Mouse (Mus musculus) stomach, postnatal 0 days (tissue): ENCODE measurements around the gene Plekhh1. TPM values are rescaled to one million over a fixed set of nuclear protein-coding genes. Genes with fewer than 3 reads are reported as not detected.

Source experiments
- ATAC-seq: fragments of 200-750 bp; cut with Nextera tagmentation; 2 replicates; pipeline ENCODE4 v1.8.0; 2017; ENCODE audit not compliant: low FRiP score, low TSS enrichment
- DNase-seq: peaks from one replicate; pipeline ENCODE4 v3.0.0-alpha.2; 2016; ENCODE audit warnings: low spot score
- H3K27ac ChIP-seq: fragments of 300-500 bp; sonication (generic); replicated peaks from 2 replicates; pipeline ENCODE4 v1.5.1; 2014; ENCODE audit warnings: mild to moderate bottlenecking, control low read depth
- H3K27me3 ChIP-seq: fragments of 300-500 bp; sonication (generic); 2 replicates; pipeline ENCODE4 v1.6.1; 2014; ENCODE audit warnings: low read length; ENCODE audit not compliant: control insufficient read depth, insufficient read depth
- H3K36me3 ChIP-seq: fragments of 300-500 bp; sonication (generic); 2 replicates; pipeline ENCODE4 v1.6.1; 2014; ENCODE audit warnings: low read length, mixed read lengths; ENCODE audit not compliant: control insufficient read depth, insufficient read depth
- H3K4me1 ChIP-seq: fragments of 300-500 bp; sonication (generic); replicated peaks from 2 replicates; pipeline ENCODE4 v1.6.1; 2014; ENCODE audit warnings: antibody characterized with exemption; ENCODE audit not compliant: control insufficient read depth, insufficient read depth
- H3K4me2 ChIP-seq: fragments of 300-500 bp; sonication (generic); replicated peaks from 2 replicates; pipeline ENCODE4 v1.6.1; 2014; ENCODE audit warnings: low read depth, mild to moderate bottlenecking, control low read depth, moderate library complexity
- H3K4me3 ChIP-seq: fragments of 300-500 bp; sonication (generic); 2 replicates; pipeline ENCODE4 v1.5.1; 2014; ENCODE audit warnings: low read depth, low read length, control low read depth
- H3K9ac ChIP-seq: fragments of 300-500 bp; sonication (generic); 2 replicates; pipeline ENCODE4 v1.6.1; 2014; ENCODE audit warnings: mild to moderate bottlenecking, low read length, control low read depth, mixed read lengths
- H3K9me3 ChIP-seq: fragments of 300-500 bp; sonication (generic); 2 replicates; pipeline ENCODE4 v1.6.1; 2016; ENCODE audit warnings: low read length; ENCODE audit not compliant: control insufficient read depth
- CTCF ChIP-seq: IDR thresholded peaks from 2 replicates; pipeline ENCODE4 v1.5.1; 2016; ENCODE audit warnings: antibody characterized with exemption, low read depth, mild to moderate bottlenecking, moderate library complexity
- EP300 ChIP-seq: optimal IDR thresholded peaks from 2 replicates; pipeline ENCODE3; 2016; ENCODE audit warnings: antibody characterized with exemption
- WGBS: fragments of 180-500 bp; shearing (Covaris S2); extraction: QIAGEN DNeasy Blood & Tissue Kit; methylation state at CpG from one replicate; pipeline ENCODE4 v1.1.7; 2014; 5-methylcytosine and 5-hydroxymethylcytosine counted together
- polyA plus RNA-seq: library from polyadenylated mRNA; unstranded; fragments of >200 nt; fragmentation: Nextera tagmentation; extraction: Ambion mirVana; gene quantifications from 2 replicates; pipeline ENCODE4 v1.2.1, GENCODE M21; 2015

Gene Plekhh1
- polyA plus RNA-seq, 1 experiment from 2014 or later: 6.1 TPM

- H3K27me3 ChIP-seq: no peaks in the 10 kb centered on the region
- H3K9ac ChIP-seq: no peak overlapping the region
- H3K4me2 ChIP-seq: no peak overlapping the region; the same call in 1 of the 2 replicates
- H3K27ac ChIP-seq: peak overlapping the region; percentile 75
- ATAC-seq (peak; percentile 62), DNase-seq (peak; percentile 58)
- H3K36me3 ChIP-seq: no peaks in the 10 kb centered on the region
- WGBS: 45% methylated on average over 8 of the region's 8 CpGs
- H3K4me1 ChIP-seq: no peaks in the 10 kb centered on the region
- H3K4me3 ChIP-seq: no peak overlapping the region
- no peaks in the 10 kb centered on the region for H3K9me3 ChIP-seq
- no peak for TF ChIP-seq CTCF
- TF ChIP-seq EP300: no peak
These were observed 10.7 kb downstream of the Plekhh1 start for GRCm38 (mm10) chr12:79039708-79040107.

GRCm38 (mm10) chr12:79040201-79040827, 11.4 kb downstream of the Plekhh1 start:
- no peak overlapping the region for H3K9ac ChIP-seq
- DNase-seq: peak; percentile 58
- peak; percentile 43 for ATAC-seq
- H3K4me2 ChIP-seq: no peak overlapping the region; the same call in 1 of the 2 replicates
- no peak overlapping the region for H3K4me3 ChIP-seq
- no peaks in the 10 kb centered on the region for H3K9me3 ChIP-seq
- TF ChIP-seq CTCF (no peak), EP300 (no peak)
- H3K36me3 ChIP-seq: no peaks in the 10 kb centered on the region
- no peaks in the 10 kb centered on the region for H3K4me1 ChIP-seq
- no peaks in the 10 kb centered on the region for H3K27me3 ChIP-seq
- 77% methylated on average over 11 of the region's 11 CpGs for WGBS
- peak overlapping the region; percentile 75 for H3K27ac ChIP-seq

GRCm38 (mm10) chr12:79041436-79041835, 12.5 kb downstream of the Plekhh1 start:
- ATAC-seq (peak; percentile 90), DNase-seq (peak; percentile 28)
- Histone ChIP-seq H3K4me3 (no peak overlapping the region), H3K9me3 (no peaks in the 10 kb centered on the region), H3K36me3 (no peaks in the 10 kb centered on the region), H3K9ac (no peak overlapping the region), H3K27ac (peak overlapping the region; percentile 75), H3K4me2 (no peak overlapping the region), H3K4me1 (no peaks in the 10 kb centered on the region), H3K27me3 (no peaks in the 10 kb centered on the region)
- TF ChIP-seq CTCF: no peak
- peak; percentile 49 for TF ChIP-seq EP300

- no peak overlapping the region for H3K4me2 ChIP-seq
- H3K27me3 ChIP-seq: no peaks in the 10 kb centered on the region
- no peaks in the 10 kb centered on the region for H3K36me3 ChIP-seq
- no peaks in the 10 kb centered on the region for H3K4me1 ChIP-seq
- H3K4me3 ChIP-seq: no peak overlapping the region
- DNase-seq (no peak), ATAC-seq (no peak)
- no peak overlapping the region for H3K9ac ChIP-seq
- 76% methylated on average over 8 of the region's 8 CpGs for WGBS
- no peak for TF ChIP-seq EP300
- no peak for TF ChIP-seq CTCF
- no peak overlapping the region for H3K27ac ChIP-seq
- H3K9me3 ChIP-seq: no peaks in the 10 kb centered on the region
These were observed 15.7 kb downstream of the Plekhh1 start for GRCm38 (mm10) chr12:79044668-79045067.

GRCm38 (mm10) chr12:79046171-79046570, 17.2 kb downstream of the Plekhh1 start:
- Histone ChIP-seq H3K36me3 (no peaks in the 10 kb centered on the region), H3K4me3 (no peak overlapping the region), H3K4me1 (no peaks in the 10 kb centered on the region), H3K9ac (no peak overlapping the region), H3K9me3 (no peaks in the 10 kb centered on the region), H3K27me3 (no peaks in the 10 kb centered on the region), H3K27ac (peak overlapping the region; percentile 69), H3K4me2 (no peak overlapping the region)
- DNase-seq (no peak), ATAC-seq (no peak)
- WGBS: 58% methylated on average over 6 of the region's 6 CpGs
- no peak for TF ChIP-seq EP300
- no peak for TF ChIP-seq CTCF

- Histone ChIP-seq H3K4me1 (no peaks in the 10 kb centered on the region), H3K4me3 (no peak overlapping the region), H3K4me2 (no peak overlapping the region), H3K9me3 (no peaks in the 10 kb centered on the region), H3K9ac (no peak overlapping the region), H3K27me3 (no peaks in the 10 kb centered on the region), H3K27ac (peak overlapping the region; percentile 69), H3K36me3 (no peaks in the 10 kb centered on the region)
- ATAC-seq (peak; percentile 83), DNase-seq (peak; percentile 66)
- TF ChIP-seq CTCF (peak; percentile 41), EP300 (no peak)
- 65% methylated on average over 7 of the region's 7 CpGs for WGBS
These were observed 18.2 kb downstream of the Plekhh1 start for GRCm38 (mm10) chr12:79047203-79047602.
